Mouse (Mus musculus): ENCODE results near the gene Hist1h2bh.
A peak's percentile ranks its signal among the peaks of the same experiment; 100 is the strongest.

Hist1h2bh gene

GRCm38 (mm10) chr13:23506819-23507515 lies 36.2 kb downstream of the Hist1h2bh start:
- DNase-seq (ENCODE audit: extremely low read depth, low read depth), result no peak

- no peak for DNase-seq (ENCODE audit: extremely low read depth, low read depth)
Measured at GRCm38 (mm10) chr13:23506351-23506750, 36.8 kb downstream of the Hist1h2bh start.

DNA sequence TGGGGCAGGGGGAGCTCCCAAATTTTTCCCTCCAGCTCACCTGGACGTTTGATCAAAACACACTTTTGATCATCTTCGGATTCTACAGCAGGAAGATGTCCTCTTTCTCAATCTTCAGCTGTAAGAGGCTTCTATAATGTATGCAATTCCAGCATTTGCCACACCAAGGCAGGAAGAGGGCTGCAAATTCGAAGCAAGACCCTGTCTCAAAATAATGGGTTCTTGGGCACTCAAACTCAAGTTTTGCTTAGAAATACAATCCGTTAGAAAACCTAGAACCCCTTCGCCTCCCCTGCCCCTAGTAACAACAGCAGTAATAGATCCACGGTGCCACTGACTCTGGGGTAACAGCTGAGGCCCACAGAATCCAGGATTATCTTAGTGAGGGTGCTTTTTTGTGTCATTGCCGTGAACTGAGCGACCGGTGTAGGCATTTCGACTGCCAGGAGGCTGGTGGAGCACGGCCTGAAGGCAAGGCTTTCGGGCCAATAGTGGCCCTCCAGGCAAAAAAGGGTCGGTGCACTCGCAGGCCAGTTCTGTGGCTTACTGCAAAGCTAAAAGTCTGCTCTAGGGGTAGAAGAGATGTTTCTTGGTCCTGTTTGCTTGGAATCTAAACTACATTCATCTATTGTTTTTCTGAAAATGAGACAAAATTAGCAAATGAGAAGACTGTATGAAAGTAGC lies 37.4 kb downstream of the Hist1h2bh start:
- no peak for DNase-seq (ENCODE audit: extremely low read depth, low read depth)

DNA sequence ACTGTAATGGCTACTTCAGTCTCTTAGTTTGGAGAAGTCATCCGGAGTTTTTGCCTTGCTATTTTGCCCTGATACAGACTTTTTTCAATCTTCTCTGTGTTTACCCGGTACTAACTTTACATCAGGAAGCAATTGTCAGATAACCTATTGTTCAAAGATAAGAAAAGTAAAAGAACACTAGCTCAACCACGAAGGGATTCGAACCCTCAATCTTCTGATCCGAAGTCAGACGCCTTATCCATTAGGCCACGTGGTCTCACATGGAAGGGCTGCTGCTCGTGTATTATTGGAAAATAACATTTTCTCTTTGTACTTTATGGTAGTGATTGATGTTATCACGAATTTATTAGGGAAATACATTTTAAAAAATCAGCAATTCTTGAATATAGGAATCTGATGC lies 39.4 kb downstream of the Hist1h2bh start:
- DNase-seq (ENCODE audit: extremely low read depth, low read depth), result no peak

- no peak for DNase-seq (ENCODE audit: extremely low read depth, low read depth)
Measured at GRCm38 (mm10) chr13:23502916-23503315, 40.3 kb downstream of the Hist1h2bh start.

GRCm38 (mm10) chr13:23502031-23502567 lies 41.1 kb downstream of the Hist1h2bh start:
- no peak for DNase-seq (ENCODE audit: extremely low read depth, low read depth)

- no peak for DNase-seq (ENCODE audit: extremely low read depth, low read depth)
Measured at GRCm38 (mm10) chr13:23501511-23501910, 41.7 kb downstream of the Hist1h2bh start.

DNA sequence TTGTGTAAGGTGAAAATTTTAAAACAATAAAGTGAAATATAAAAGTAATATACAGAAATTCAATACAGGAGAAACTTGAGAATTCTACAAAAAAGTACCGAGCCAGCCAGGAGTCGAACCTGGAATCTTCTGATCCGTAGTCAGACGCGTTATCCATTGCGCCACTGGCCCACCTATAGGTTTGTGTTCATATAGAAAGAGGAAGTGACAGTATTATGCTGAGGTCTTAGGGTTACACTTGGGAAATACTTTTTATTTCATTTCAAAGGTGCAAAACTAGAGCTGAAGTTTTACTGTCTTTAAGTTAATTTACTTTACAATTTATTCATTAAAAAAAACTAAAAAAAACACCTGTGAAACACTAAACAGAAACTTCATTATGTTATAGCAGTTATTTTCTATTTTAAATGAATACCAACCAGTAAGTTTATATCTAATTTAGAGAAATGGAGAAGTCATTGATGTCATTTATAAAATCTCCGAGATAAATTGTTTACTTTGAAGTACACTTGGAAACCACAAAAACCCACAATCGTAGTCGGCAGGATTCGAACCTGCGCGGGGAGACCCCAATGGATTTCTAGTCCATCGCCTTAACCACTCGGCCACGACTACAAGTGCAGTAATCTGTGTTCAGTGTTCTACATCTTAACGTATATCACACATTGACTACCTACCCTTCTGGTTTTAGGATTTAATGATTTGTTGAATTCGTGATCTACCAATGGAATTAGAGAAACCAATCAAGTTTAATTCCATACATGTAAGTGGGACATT lies 42.6 kb downstream of the Hist1h2bh start:
- DNase-seq (ENCODE audit: extremely low read depth, low read depth), result no peak

- no peak for DNase-seq (ENCODE audit: extremely low read depth, low read depth)
Measured at GRCm38 (mm10) chr13:23499943-23500342, 43.2 kb downstream of the Hist1h2bh start.

GRCm38 (mm10) chr13:23498653-23499052 lies 44.5 kb downstream of the Hist1h2bh start:
- no peak for DNase-seq (ENCODE audit: extremely low read depth, low read depth)

DNA sequence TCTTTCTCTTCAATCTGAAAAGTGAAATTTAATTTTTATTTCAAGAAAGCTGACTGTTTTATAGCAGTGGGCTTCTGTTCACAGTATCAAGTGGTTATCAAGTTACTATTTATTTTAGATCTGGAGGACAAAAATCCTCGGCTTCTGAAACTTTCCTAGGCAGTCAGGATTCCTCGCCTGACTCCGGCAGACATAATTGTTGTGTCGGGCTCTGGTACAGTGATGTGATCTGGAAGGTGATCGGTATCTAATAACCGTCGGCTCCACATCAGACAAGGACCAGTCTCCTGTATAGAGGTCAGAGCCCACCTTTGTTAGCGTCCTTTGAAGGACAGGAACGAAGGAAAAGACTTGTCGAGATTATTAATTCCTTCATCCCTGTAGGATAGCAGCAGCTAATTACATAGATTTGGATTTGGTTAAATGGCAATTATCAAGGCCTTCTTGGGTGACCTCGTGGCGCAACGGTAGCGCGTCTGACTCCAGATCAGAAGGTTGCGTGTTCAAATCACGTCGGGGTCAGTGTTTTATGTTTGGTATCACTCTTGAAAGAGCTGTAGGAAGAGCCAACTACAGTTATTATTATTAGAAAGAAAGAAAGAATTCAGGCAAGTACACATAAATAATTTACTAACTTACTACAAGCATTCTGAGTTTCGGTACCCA lies 45.4 kb downstream of the Hist1h2bh start:
- peak; percentile 77 for DNase-seq (ENCODE audit: extremely low read depth, low read depth)

DNA sequence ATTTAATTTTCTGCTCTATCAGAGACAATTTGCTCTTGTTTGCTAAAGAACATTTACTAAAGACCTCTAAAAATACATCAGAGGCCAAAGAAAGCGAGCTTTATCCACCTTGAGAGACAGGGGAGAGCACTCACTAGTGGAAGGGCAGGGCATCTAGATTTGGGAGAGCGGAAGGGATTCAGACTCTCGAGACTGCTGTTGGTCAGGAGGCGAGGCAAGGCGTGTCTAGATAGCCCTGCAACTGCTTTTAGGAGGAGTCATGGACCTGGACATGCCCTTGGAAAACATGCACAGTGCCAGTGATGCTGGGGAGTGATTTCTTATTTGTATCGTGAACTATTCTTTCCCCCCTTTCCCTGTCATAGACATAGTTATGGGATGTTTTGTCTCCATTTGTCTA lies 47.7 kb downstream of the Hist1h2bh start:
- DNase-seq (ENCODE audit: extremely low read depth, low read depth), result no peak

DNA sequence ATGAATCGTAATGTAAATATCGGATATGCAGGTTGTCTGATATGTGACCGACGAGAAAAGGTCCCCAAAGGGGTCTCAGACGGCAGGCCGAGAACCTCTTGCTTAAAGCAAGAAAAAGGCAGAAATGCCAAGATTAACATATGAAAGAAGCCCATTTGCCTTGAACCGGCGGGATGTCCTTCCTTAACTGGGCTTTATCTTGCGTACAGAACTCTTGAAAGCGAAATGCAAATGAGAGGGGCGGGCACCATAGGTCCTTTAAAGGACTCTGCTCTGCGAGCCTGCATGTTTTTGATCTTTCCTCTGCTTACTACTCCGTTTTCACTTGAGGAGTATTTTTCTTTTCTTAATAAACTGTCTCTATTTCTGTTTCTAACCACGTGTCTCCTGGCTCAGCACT lies 51.2 kb downstream of the Hist1h2bh start:
- DNase-seq (ENCODE audit: extremely low read depth, low read depth), result no peak

Data from MEL-GATA-1-ER (cell line).